Mouse (Mus musculus) G1E (cell line): Measurements from ENCODE around the gene Btaf1. TPM values are rescaled to one million over a fixed set of nuclear protein-coding genes. Genes with fewer than 3 reads are reported as not detected.

Experiments used
- ATAC-seq: 2 replicates; pipeline ENCODE4 v1.8.0; 2016; ENCODE audit warnings: mild to moderate bottlenecking; ENCODE audit not compliant: insufficient number of reproducible peaks, poor library complexity, low FRiP score, severe bottlenecking; ENCODE audit errors: extremely low read depth
- DNase-seq: peaks from one replicate; pipeline ENCODE4 v3.0.0; 2012; ENCODE audit warnings: low spot score
- H3K27me3 ChIP-seq: 2 replicates; pipeline ENCODE4 v1.6.1; 2012; ENCODE audit warnings: mild to moderate bottlenecking, low read length, inconsistent platforms; ENCODE audit not compliant: insufficient read depth
- H3K36me3 ChIP-seq: replicated peaks from 2 replicates; pipeline ENCODE3; 2012; ENCODE audit warnings: mild to moderate bottlenecking, inconsistent platforms
- H3K4me1 ChIP-seq: 2 replicates; pipeline ENCODE4 v1.6.1; 2012; ENCODE audit warnings: low read depth, low read length, inconsistent platforms, mixed read lengths; ENCODE audit not compliant: insufficient read depth
- H3K4me3 ChIP-seq: 2 replicates; pipeline ENCODE4 v1.5.1; 2012; ENCODE audit warnings: low read depth, mild to moderate bottlenecking, inconsistent platforms, low read length, moderate library complexity, mixed read lengths
- H3K9me3 ChIP-seq: replicated peaks from 2 replicates; pipeline ENCODE4 v1.6.1; 2012; ENCODE audit warnings: inconsistent platforms
- CTCF ChIP-seq: IDR thresholded peaks from 2 replicates; pipeline ENCODE4 v1.5.1; 2012; ENCODE audit warnings: low read depth, low read length, inconsistent platforms, mixed read lengths
- GATA1 ChIP-seq: IDR thresholded peaks from 2 replicates; pipeline ENCODE4 v1.6.1; 2012; ENCODE audit warnings: borderline replicate concordance, low read length, inconsistent platforms, mixed read lengths
- GATA2 ChIP-seq: IDR thresholded peaks from 2 replicates; pipeline ENCODE4 v1.6.1; 2012; ENCODE audit warnings: low read depth, low read length, inconsistent platforms, borderline replicate concordance
- POLR2AphosphoS5 ChIP-seq: IDR thresholded peaks from 2 replicates; pipeline ENCODE4 v1.6.1; 2012; ENCODE audit warnings: low read depth, low read length, inconsistent platforms; ENCODE audit not compliant: insufficient replicate concordance
- TAL1 ChIP-seq: conservative IDR thresholded peaks from 2 replicates; pipeline ENCODE4 v1.6.1; 2012; ENCODE audit warnings: low read depth, low read length, inconsistent platforms, mixed read lengths
- polyA plus RNA-seq: library from polyadenylated mRNA; stranded (reverse); fragments of >175 nt; gene quantifications from 2 replicates; pipeline ENCODE4 v1.2.3, GENCODE M21; 2012
- total RNA-seq, 2 experiments: library from RNA; stranded (forward) in 1 of 2; stranded (reverse) in 1 of 2; fragments of 200-1000 nt in 1 of 2; fragments of >200 nt in 1 of 2; fragmentation: Nextera tagmentation in 1 of 2; gene quantifications; 2 replicates each; pipeline ENCODE4 v1.2.3; 2014 to 2017

Gene Btaf1
- total and polyA plus RNA-seq, 3 experiments, result 6.4 to 192 (median 161) TPM

DNA sequence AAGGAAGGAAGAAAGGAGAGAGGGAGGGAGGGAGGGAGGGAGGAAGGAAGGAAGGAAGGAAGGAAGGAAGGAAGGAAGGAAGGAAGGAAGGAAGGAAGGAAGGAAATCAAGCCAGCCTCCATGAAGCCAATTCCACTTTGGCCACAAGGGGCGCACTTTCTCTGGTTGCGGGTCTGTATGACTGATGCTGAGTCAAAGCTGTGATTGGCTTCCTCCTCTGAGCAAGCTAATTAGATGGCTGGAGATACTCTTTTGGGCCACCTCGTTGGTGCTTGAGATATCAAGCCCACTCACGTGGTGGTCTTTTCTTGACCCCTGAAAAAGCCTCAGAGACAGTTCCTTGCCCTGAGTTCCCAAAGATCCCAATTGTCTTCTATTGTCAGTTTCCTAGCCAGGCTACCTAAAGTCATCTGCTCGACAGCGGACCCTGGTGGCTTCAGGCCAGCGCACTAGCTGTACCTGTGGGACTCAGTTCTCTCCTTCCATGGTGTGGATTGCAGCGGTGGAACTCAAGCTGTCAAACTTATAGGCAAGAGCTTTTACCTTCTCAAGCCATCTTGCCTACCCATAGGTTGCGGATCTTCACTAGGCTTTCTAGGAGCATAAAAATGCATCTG, 16.1 kb upstream of the Btaf1 start:
- Histone ChIP-seq H3K4me3 (no peak overlapping the region), H3K27me3 (peaks cover 14% of the 10 kb centered on the region), H3K4me1 (peaks cover 9% of the 10 kb centered on the region; the same call in 1 of the 2 replicates), H3K9me3 (no peaks in the 10 kb centered on the region), H3K36me3 (no peaks in the 10 kb centered on the region)
- ATAC-seq (no peak), DNase-seq (peak; percentile 52)
- TF ChIP-seq GATA2 (no peak), GATA1 (no peak), POLR2AphosphoS5 (no peak), TAL1 (no peak), CTCF (peak; percentile 70)

DNA sequence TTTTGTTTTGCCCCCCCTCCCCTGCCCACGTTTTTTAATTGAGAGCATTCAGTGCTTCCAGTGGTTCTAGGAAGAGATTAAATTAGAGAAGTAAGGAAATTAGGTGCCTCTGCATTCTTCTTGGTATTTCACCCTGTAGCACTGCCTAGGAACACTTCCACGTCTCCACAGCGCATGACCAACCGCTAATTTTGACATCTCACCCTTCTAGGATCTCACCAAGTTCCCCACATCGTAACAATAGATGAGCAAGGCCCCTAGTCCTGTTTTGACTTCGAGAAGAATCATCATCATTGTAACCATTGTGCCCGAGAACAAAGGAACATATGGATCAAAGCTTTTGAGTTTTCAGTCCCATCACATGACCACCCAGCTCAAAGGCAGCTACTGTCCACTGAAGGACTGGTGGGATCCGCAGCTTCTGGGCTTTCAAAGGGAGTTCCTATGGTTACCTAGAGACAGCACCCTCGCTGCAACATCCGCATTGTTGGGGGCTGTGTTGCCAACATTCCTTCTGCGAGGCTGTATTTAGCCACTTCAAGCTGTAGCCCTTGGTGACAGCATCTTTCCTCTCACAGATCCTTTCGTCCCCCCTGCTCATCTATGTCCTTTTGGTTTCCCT, 15.3 kb upstream of the Btaf1 start:
- Histone ChIP-seq H3K36me3 (no peaks in the 10 kb centered on the region), H3K9me3 (no peaks in the 10 kb centered on the region), H3K4me3 (no peak overlapping the region), H3K4me1 (peaks cover 9% of the 10 kb centered on the region; the same call in 1 of the 2 replicates), H3K27me3 (peaks cover 14% of the 10 kb centered on the region)
- ATAC-seq, result no peak
- TF ChIP-seq GATA1 (no peak), GATA2 (no peak), TAL1 (no peak), POLR2AphosphoS5 (no peak), CTCF (no peak)
- DNase-seq, result no peak

DNA sequence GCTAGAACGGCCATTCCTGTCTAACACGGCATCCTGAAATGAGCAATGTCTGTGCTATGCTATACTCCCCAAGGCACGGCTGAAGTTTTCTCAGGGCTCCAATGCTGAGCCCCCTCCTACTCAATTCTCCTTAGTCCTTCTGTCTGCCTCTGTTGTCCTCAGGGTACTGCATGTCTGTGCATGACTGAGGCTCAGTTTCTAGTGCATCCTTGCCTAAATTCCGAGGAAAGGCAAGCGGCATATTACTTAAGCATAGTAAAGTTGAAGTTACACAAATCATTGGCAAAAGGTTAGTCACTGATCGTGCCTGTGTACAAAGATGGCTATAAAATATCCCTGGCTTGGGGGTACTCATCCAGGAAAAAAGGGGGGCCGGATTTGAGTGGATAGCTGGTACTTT, 12.8 kb upstream of the Btaf1 start:
- Histone ChIP-seq H3K27me3 (peaks cover 17% of the 10 kb centered on the region), H3K4me1 (peaks cover 19% of the 10 kb centered on the region), H3K4me3 (no peak overlapping the region), H3K36me3 (peaks cover 3% of the 10 kb centered on the region), H3K9me3 (no peaks in the 10 kb centered on the region)
- ATAC-seq (no peak), DNase-seq (no peak)
- TF ChIP-seq GATA1 (no peak), POLR2AphosphoS5 (no peak), CTCF (no peak), GATA2 (no peak), TAL1 (no peak)

DNA sequence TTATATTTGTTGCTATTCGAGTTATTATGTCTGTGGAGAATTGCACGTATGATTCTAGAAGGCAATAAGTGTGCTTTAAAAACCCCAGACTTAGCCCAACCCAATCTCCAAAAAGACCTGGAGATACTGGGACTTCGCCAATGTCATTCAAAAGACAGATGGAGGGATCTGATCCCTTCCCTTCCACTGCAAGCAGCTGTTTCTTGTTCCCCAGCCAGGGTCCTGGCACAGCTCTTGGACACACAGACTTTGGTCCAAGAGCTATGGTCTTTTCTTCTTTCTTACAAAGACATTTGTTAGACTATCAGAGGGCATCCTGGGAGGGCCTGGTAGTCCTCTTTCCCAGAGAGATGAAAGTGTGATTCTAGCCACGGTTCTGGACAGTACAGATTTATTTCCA, 9.7 kb upstream of the Btaf1 start:
- DNase-seq (no peak), ATAC-seq (no peak)
- Histone ChIP-seq H3K4me1 (peaks cover 25% of the 10 kb centered on the region), H3K9me3 (no peaks in the 10 kb centered on the region), H3K27me3 (peaks cover 22% of the 10 kb centered on the region), H3K36me3 (peaks cover 3% of the 10 kb centered on the region), H3K4me3 (no peak overlapping the region)
- TF ChIP-seq CTCF, result no peak
- TF ChIP-seq TAL1, result no peak
- no peak for TF ChIP-seq GATA2

DNA sequence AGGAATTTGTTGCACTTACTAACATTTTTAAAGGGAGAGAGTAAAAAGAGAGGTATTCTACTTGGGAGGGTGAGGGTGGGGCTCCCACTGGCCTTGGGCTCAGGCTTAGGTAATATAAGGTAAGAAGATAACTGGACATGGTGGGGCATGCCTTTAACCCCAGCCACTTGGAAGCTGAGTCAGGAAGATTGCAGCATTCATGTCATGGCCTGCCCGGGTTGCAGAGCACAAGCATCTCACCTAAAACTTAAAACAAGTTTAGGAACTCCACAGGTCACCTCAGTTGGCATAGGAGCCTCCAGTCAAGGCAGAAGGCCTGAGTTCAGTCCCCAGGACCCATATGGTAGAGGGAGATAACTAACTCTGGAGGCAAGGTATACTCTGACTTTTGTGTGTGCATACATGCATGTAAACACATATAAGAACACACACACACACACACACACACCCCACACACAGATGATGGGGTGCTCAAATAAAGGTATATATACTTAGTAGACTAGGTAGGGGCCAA, 8.9 kb upstream of the Btaf1 start:
- peaks cover 25% of the 10 kb centered on the region for H3K4me1 ChIP-seq
- H3K27me3 ChIP-seq, result peaks cover 22% of the 10 kb centered on the region
- no peak for DNase-seq
- no peak overlapping the region for H3K4me3 ChIP-seq
- no peak for ATAC-seq
- no peak for TF ChIP-seq POLR2AphosphoS5
- TF ChIP-seq GATA1, result no peak
- no peak for TF ChIP-seq CTCF
- H3K9me3 ChIP-seq, result no peaks in the 10 kb centered on the region
- peaks cover 3% of the 10 kb centered on the region for H3K36me3 ChIP-seq

DNA sequence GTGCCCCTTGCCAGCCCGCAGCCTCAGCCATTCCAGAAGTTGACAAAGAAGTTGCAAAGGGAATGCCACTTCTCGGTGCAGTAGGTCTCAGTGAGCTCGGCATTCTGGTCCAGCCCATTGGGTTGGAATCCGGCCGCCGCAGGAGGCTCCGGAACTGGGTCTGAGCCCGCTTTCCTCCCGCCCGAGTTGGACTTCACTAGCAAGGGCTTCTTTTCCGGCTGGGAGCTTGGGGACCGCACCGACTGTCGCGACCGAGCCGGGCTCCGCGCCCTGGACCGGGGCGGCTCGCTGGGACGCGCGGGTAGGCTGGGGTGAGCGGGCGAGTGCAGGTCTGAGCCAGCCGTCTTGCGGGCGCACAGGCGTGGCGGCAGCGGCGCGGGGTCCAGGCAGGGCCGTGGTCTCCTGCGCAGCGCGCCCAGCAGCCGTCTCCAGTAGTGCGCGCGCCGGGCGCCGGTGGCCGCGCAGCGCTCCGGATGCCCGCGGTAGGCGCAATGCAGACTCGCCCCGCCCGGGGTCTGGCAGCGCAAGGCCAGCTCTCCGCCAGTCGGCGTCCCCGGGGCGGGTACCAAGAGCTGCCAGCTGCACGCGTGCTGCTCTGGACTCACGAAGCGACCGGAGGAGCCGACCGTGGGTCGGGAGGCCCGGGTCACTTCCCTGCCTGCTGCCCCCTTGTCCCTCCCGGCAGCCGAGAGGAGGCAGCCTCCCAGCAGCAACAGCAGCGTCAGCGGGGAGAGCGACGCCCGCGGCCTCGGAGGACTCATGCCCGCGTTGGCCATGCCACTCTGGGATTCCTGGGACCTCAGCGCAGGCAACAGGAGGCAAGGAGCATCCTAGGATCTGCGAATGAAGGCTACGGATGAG, 7.2 kb upstream of the Btaf1 start:
- H3K4me1 ChIP-seq, result peaks cover 28% of the 10 kb centered on the region
- H3K9me3 ChIP-seq, result no peaks in the 10 kb centered on the region
- ATAC-seq, result no peak; the same call in 1 of the 2 replicates
- peaks cover 8% of the 10 kb centered on the region for H3K36me3 ChIP-seq
- no peak for TF ChIP-seq POLR2AphosphoS5
- no peak for TF ChIP-seq GATA2
- TF ChIP-seq GATA1, result no peak
- TF ChIP-seq TAL1, result no peak
- TF ChIP-seq CTCF, result no peak
- DNase-seq, result peak; percentile 76
- H3K4me3 ChIP-seq, result peak overlapping the region; percentile 83
- H3K27me3 ChIP-seq, result peaks cover 14% of the 10 kb centered on the region; the same call in 1 of the 2 replicates
